Mouse (Mus musculus): Measurements from ENCODE around the gene Fkbp14. TPM values are rescaled to one million over a fixed set of nuclear protein-coding genes. Genes with fewer than 3 reads are reported as not detected.

The Fkbp14 gene
- polyA plus RNA-seq, 1 experiment from 2014 or later, result 2.7 TPM

DNA sequence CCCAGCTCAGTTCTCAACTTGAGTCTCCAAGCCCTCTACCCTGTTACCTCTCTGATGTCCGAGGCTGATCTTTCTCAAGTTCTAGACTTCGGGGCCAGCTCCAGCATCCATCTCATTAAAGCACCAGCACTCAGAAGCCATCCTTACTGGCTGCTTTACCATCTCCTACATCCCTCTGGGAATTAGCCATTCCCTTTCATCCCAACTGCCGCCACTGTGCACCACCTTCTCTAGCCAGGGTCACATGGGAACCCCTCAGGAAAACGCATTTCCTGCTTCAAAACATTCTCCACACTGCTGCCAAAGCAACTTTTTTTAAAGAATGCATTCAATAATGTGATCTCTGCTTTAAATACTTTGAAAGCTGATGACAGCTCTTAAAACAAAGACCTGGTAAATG, 47.8 kb downstream of the Fkbp14 start:
- no peak for DNase-seq (ENCODE audit: low spot score)

DNA sequence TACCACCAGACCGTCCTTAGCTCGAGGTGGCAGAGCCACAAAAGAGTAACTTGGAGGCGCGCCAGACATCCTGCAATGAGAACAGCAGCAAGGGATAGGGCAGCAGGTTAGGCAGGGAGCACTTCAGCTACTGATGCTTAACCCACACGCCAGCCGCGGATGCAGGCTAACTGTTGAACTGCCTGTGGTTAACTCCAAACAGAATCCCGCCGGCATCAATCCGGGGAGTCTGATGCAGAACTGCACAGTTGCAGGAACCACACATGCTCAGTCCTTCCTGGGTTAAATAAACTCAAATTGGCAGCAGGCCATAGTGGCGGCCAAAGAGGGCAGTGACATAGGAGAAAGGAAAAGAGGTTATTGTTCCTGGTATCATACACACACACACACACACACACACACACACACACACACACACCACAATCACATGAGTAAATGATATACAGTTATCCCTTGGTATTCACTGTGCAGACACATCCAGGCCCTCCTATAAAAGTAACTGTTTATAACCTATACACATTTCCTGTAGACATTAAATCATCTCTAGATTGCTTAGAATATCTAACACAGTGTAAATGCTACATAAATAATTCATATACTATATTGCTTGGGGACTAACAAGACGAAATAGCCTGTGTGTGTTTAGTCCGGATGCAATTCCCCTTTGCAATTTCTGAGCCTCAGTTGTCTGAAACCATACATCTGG, 48.6 kb downstream of the Fkbp14 start:
- no peak for DNase-seq (ENCODE audit: low spot score)

DNA sequence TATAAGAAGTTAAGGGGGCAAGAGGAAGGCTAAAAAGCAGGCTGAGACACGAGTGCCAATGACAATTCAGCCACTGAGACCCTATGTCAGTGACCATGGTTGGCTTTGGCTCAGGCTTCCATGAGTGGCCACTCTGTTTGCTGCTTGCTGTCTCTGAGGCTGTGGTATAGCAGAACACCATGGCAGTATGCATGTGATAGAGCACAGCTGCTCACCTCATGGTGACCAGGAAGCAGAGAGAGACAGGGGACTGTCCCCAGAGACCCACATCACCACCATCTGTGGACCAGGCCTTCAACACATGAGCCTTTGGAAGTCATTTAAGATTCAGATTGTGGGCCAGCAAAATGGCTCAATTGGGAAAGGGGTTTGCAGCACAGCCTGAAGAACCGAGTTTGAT, 53.5 kb downstream of the Fkbp14 start:
- no peak for DNase-seq (ENCODE audit: low spot score)

DNA sequence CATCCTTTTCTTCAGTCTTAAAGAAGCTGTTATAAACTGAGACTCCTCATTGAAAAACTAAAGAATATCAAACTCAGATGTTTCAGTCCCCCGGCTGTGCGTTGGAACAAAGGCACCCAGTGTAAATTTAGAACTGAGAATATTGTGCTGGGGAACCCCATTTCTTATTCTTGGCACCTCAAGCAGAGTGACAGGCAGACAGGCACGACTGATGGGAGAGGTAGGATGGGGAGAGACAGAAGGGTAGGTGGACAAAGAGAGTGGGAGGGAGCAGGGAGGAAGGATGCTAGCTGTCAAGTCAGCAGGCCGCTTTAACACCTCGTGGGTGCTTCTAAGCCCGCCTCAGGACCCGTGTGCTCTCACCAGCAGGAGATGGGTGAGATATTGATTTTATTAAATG, 54.3 kb downstream of the Fkbp14 start:
- no peak for DNase-seq (ENCODE audit: low spot score)

DNA sequence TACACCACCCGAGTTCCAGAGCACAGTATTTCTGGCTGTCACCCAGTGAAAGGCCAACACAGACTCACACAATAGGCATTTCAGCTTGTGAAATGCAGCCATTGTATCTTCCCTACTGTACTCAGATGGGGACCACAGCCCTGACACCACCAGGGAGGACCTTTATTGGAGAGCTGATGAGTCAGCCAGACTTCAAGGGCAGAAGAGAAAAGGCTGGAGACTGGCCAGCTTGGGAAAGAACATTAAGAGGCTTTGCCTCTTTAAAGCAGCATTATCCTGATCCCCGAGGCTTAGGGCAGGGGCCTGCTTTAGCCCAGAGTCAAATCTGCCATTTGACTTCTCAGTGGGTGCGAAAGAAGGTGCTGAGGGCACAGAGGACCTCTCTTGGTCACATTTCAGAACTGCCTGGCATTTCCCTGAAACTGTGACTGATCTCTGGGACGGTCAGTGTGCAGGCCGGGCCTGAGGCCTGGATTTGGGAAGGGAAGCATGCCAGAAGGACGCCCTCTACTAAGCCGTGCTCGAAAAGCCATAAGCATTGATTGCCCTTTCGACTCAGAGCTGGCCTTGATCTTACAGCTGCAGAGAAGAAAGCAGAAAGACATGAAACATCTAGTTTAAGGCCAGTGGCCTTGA, 56.7 kb downstream of the Fkbp14 start:
- DNase-seq (ENCODE audit: low spot score), result no peak

DNA sequence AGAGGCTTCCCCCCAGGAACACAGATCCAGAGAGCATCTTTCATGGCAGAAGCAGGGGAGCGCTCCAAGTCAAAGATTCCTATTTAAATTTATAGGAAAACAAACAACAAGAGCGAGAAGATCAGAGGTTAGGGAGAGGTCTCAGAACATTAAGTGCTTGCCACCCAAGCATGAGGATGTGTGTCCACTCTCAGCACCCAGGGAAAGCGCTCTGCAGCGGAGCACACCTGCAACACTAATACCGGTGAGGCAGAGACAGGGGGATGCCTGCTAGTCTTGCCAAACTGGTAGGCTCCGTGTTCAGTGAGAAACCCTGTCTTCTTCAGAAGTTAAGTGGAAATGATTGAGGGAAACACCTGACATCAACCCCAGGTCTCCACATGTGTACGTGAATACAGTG, 57.7 kb downstream of the Fkbp14 start:
- no peak for DNase-seq (ENCODE audit: low spot score)

DNA sequence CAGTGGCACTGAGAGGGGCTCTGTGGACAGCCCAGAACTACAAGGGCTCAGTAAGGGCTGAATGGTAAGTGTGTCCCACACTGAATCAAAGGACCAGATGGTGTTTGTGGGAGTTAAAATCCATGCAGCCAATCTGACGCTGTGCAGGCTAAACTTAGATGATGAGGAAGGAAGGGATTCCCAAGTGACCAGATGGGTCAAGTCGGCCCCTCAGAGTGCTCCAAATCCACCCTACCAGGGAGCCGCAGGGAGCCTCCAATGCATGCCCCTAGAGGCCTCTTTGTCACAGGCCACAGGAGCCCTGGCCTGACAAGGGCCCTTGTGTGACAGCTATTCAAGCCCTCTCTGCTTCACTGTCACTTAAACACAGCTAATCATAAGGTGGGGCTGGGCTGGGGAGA, 58.3 kb downstream of the Fkbp14 start:
- DNase-seq (ENCODE audit: low spot score), result no peak

DNA sequence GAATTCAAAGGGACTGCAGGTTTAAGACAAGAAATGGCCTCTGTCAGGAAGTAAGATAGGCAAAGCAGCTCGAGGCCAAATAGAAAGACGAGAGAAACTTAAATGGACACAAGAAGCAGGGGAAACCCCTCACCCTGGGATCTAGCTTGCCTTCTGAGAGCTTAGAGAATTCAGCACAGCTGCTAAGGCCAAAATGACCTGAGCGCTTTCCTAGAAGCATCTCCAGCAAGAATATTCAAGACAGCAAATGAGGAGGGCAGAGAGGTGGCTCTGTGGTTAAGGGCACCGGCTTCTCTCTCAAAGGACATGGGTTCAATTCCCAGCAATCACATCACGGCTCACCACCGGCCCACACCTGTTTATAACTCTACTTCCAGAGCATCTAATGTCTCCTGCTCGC, 60.1 kb downstream of the Fkbp14 start:
- no peak for DNase-seq (ENCODE audit: low spot score)

DNA sequence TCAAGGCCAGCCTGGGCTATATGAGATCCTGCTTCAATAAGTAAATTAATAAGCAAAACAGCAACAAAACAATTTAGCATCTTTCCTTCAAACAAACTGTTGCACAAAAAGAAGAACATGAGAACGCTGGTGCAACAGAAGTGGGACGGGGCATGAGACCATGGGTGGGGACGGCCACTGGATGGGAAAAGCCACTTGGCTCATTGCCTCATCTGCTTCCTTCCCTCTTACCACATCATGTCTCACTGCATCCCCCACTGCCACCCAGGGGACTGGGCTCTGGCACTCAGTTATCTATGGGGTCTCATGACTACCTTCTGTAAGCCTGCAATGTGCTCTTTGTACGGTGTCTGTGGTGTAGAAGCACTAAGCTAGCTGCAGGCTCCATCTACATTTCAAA, 61.6 kb downstream of the Fkbp14 start:
- no peak for DNase-seq (ENCODE audit: low spot score)

DNA sequence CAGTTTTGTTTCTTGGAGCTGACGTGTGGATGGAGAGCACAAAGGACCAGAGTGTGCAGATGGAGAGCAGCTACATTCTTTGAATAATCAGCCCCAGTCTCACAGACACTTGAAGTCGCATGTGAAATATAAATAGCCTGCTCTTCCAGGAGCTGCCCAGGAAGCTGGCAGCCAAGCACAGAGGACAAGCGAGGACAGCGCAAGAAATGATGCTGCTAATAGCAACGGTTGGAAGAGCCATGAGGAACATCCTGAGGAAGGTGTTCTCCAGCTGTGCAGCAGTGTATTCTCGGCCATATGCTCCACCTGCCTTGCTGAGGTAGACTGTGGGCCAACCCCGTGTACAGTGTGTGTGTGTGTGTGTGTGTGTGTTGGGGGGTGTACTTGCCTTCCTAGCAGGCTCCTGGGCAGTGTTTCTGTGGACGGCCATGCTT, 66.0 kb downstream of the Fkbp14 start:
- no peak for DNase-seq (ENCODE audit: low spot score)

DNA sequence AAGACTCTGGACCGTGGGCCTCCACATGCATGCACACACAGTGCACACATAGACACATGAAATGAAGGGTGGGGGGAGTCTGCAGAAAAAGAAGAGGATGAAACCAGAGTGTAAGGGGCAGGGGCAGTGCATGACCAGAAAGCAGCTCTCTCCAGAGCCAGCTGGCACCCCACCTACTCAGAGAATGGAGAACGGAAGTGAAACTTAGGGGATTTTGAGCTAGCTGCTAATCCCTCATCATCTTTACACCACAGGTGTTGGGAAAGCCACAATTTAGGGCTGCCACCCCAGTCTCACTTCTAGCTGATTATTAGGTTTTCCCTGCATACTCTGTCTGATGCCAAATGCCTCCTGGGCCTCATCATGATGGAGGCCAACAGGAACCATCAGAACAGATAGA, 66.9 kb downstream of the Fkbp14 start:
- no peak for DNase-seq (ENCODE audit: low spot score)

DNA sequence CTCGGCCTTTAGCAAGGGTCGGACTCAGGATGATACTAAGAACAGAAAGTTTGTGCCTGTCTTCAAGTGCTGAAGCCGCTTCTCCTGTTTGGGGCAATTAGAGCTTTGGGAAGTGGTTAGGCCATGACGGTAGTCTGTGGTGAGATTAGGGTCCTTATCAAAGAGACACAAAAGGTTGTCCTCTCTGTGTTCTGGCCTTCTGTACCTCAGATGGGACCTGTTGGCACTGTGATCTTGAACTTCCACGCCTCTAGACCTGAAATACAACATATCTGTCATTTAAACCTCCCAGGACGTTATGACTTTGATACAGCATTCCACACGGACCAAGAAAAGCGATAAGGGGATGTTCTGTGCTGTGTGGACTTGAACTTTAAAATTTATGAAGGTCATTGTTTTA, 68.4 kb downstream of the Fkbp14 start:
- DNase-seq (ENCODE audit: low spot score), result no peak

Other genes with a start within 250 kb of the Fkbp14 start
- gene Wipf3, start 167.7 kb downstream of the Fkbp14 start, polyA plus RNA-seq (2015; fragmentation: Nextera tagmentation; extraction: Ambion mirVana), result 0.31 and 0.46 TPM in 2 replicates
- gene Scrn1, start 30.8 kb downstream of the Fkbp14 start, polyA plus RNA-seq (2015; fragmentation: Nextera tagmentation; extraction: Ambion mirVana), result 0.94 and 0.98 TPM in 2 replicates
- 1.7 TPM in 2 replicates for gene Plekha8, start 2.2 kb downstream of the Fkbp14 start, polyA plus RNA-seq (2015; fragmentation: Nextera tagmentation; extraction: Ambion mirVana)
- gene Mturn, start 84.3 kb upstream of the Fkbp14 start, polyA plus RNA-seq (2015; fragmentation: Nextera tagmentation; extraction: Ambion mirVana), result 5.8 and 6.7 TPM in 2 replicates
- 14.9 and 20.8 TPM in 2 replicates for gene Znrf2, start 219.6 kb upstream of the Fkbp14 start, polyA plus RNA-seq (2015; fragmentation: Nextera tagmentation; extraction: Ambion mirVana)